Mouse (Mus musculus): ENCODE measurements around the gene Cd8b1.
A peak's percentile ranks its signal among the peaks of the same experiment; 100 is the strongest.
"Not testable (repeated sequence)": the region's sequence is repeated elsewhere in the genome, so short reads cannot be mapped to it uniquely, and the experiment has no call there.

Gene Cd8b1

GRCm38 (mm10) chr6:71322491-71322921 lies at the start of gene Cd8b1:
Gene Cd8b1 (plus strand): TSS chr6:71322788.
- DNase-seq (ENCODE audit: low read depth, low spot score) = no peak
- no peaks in the 10 kb centered on the region for H3K27me3 ChIP-seq (ENCODE audit: control insufficient read depth, insufficient read depth, low read length, poor library complexity, severe bottlenecking)

DNA sequence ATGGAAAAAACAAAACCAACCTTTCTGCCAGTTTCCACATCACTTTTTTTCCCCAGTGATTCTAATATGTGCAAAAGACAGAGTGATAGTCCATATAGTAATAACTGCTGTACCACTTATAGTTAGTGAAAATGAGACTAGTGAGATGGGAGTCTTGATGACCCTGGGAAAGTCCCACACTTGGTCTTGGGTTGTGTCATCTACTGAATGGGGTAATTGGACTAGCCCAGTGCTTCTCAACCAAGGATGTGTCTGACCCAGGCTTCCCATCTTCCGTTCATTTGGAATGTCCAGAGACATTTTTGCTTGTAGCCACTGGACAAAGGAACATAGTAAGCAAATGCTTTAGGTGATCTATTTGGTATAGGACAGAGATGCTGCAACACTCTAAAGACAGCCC lies 48.9 kb upstream of the Cd8b1 start:
- H3K27me3 ChIP-seq (ENCODE audit: control insufficient read depth, insufficient read depth, low read length, poor library complexity, severe bottlenecking) = no peaks in the 10 kb centered on the region
- DNase-seq (ENCODE audit: low read depth, low spot score) = peak; percentile 8
- H3K36me3 ChIP-seq (ENCODE audit: control insufficient read depth, insufficient read depth, low read length, poor library complexity, severe bottlenecking) = no peaks in the 10 kb centered on the region

More at GRCm38 (mm10) chr6:71322491-71322921, at the start of gene Cd8b1:
- no peaks in the 10 kb centered on the region for H3K36me3 ChIP-seq (ENCODE audit: control insufficient read depth, insufficient read depth, low read length, poor library complexity, severe bottlenecking)

DNA sequence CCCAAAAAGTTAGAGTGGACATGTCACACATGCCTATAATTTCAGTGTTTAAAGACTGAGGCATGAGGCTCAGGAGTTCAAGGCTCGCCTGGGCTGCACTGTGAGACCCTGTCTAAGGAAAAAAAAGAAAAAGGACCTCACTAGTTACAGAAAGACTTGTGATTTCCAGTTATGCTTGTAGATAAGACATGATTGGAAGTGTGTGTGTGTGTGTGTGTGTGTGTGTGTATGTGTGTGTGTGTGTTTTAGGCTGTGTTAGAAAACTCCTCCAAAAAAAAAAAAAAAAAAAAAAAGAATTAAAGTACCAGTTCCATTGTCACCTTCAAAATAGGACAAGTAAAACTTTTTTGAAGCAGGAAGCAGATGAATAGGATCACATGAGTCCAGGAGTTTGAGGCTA lies 48.0 kb upstream of the Cd8b1 start:
- DNase-seq (ENCODE audit: low read depth, low spot score) = no peak
- no peaks in the 10 kb centered on the region for H3K27me3 ChIP-seq (ENCODE audit: control insufficient read depth, insufficient read depth, low read length, poor library complexity, severe bottlenecking)
- no peaks in the 10 kb centered on the region for H3K36me3 ChIP-seq (ENCODE audit: control insufficient read depth, insufficient read depth, low read length, poor library complexity, severe bottlenecking)

- H3K27me3 ChIP-seq (ENCODE audit: control insufficient read depth, insufficient read depth, low read length, poor library complexity, severe bottlenecking) = no peaks in the 10 kb centered on the region
- H3K36me3 ChIP-seq (ENCODE audit: control insufficient read depth, insufficient read depth, low read length, poor library complexity, severe bottlenecking) = 0 out of 2 replicates have a peak, but pooled peaks cover 2% of the 10 kb centered on the region
- peak; percentile 49 for DNase-seq (ENCODE audit: low read depth, low spot score)
Observed at GRCm38 (mm10) chr6:71279418-71279817, 43.2 kb upstream of the Cd8b1 start.

DNA sequence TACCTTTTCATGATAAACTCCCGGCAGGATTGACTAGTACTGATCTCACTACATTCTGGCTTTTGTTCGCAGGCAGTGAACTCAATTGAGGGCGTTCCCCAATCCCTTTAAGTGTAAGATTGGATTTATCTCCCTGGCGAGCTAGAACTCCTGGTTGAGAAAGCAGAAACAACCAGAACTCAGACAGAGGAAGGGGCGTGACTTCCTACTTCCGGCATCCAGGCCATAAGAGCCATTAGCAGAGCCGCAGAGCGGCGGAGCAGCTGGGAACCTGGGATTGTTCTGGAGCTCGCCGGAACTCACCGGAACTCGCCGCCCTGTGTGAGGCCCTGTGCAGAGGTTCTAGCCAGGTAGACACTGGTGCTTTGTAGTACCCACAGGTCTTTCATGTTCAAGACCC lies 29.1 kb upstream of the Cd8b1 start:
- DNase-seq (ENCODE audit: low read depth, low spot score) = no peak
- no peaks in the 10 kb centered on the region for H3K27me3 ChIP-seq (ENCODE audit: control insufficient read depth, insufficient read depth, low read length, poor library complexity, severe bottlenecking)

DNA sequence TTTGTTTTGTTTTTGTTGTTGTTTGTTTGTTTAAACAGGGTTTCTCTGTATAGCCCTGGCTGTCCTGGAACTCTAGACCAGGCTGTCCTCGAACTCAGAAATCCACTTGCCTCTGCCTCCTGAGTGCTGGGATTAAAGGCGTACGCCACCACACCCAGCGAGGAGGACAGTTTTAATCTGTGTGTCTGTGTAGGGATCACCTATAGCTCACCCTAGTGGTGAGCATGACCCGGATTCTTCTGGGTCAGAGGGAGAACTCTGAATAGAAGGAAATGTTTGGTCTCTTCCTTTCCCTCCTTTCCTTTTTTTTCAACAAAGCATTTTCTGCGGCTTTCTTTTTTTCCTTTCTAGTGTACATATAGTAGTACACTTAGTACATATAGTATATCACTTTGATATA lies 27.3 kb upstream of the Cd8b1 start:
- H3K36me3 ChIP-seq (ENCODE audit: control insufficient read depth, insufficient read depth, low read length, poor library complexity, severe bottlenecking) = no peaks in the 10 kb centered on the region
- no peak for DNase-seq (ENCODE audit: low read depth, low spot score)

More for the DNA sequence above, 29.1 kb upstream of the Cd8b1 start:
- H3K36me3 ChIP-seq (ENCODE audit: control insufficient read depth, insufficient read depth, low read length, poor library complexity, severe bottlenecking) = no peaks in the 10 kb centered on the region

DNA sequence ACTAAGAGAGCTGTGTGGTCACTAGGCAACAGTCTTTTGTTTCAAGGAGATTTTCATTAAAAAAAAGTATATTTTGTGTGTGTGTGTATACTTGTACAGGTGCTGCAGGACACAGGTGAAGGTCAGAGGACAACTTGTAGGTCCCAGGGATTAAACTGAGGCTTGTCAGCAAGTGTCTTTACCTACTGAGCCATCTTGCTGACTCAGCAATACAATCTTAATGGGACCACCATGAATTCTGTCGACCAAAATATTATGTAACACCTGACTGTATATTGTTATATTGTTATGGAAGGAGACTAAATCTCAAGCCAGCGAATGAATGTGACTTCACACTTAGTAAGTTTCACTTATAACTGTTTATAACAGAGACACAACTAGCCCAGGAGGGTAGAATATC lies 24.5 kb upstream of the Cd8b1 start:
- no peak for DNase-seq (ENCODE audit: low read depth, low spot score)
- Histone ChIP-seq H3K27me3 (ENCODE audit: control insufficient read depth, insufficient read depth, low read length, poor library complexity, severe bottlenecking) (no peaks in the 10 kb centered on the region), H3K36me3 (ENCODE audit: control insufficient read depth, insufficient read depth, low read length, poor library complexity, severe bottlenecking) (no peaks in the 10 kb centered on the region)

More for the DNA sequence above, 27.3 kb upstream of the Cd8b1 start:
- H3K27me3 ChIP-seq (ENCODE audit: control insufficient read depth, insufficient read depth, low read length, poor library complexity, severe bottlenecking) = no peaks in the 10 kb centered on the region

GRCm38 (mm10) chr6:71298751-71299150 lies 23.8 kb upstream of the Cd8b1 start:
- peak; percentile 52 for DNase-seq (ENCODE audit: low read depth, low spot score)
- Histone ChIP-seq H3K36me3 (ENCODE audit: control insufficient read depth, insufficient read depth, low read length, poor library complexity, severe bottlenecking) (no peaks in the 10 kb centered on the region), H3K27me3 (ENCODE audit: control insufficient read depth, insufficient read depth, low read length, poor library complexity, severe bottlenecking) (no peaks in the 10 kb centered on the region)

DNA sequence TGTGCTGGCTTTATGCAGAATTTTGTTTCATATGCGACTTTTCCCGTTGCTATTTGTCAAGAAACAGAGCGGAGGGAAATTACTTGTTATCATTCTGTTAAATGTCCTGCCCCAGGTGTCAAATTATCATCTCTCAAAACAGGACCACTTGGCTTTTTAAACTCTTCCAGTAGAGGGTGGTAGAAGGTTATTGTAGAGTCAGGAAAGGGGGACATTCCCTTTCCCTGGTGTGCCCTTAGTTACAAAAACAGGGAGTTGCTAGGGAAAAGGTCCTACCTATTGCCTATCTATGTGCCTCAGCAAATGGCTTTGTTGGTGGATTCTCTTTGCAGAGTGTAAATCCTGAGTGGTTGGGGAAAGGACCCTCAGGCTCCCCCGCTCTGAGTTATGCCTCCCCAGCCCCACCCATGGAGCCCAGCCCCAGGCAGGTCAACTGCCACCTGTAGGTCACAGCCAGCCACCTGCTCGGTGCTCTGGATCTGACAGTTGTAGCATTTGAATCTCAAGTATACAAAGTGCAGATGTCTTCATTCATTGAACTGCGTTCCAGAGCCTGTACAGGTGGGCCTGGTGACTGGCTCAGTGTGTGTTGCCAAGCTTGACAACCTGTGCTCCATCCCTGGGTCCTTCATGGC lies 20.4 kb upstream of the Cd8b1 start:
- H3K36me3 ChIP-seq (ENCODE audit: control insufficient read depth, insufficient read depth, low read length, poor library complexity, severe bottlenecking) = no peaks in the 10 kb centered on the region
- H3K27me3 ChIP-seq (ENCODE audit: control insufficient read depth, insufficient read depth, low read length, poor library complexity, severe bottlenecking) = no peaks in the 10 kb centered on the region; the same call in 1 of the 2 replicates
- no peak for DNase-seq (ENCODE audit: low read depth, low spot score)

- DNase-seq (ENCODE audit: low read depth, low spot score) = no peak
- H3K27me3 ChIP-seq (ENCODE audit: control insufficient read depth, insufficient read depth, low read length, poor library complexity, severe bottlenecking) = no peaks in the 10 kb centered on the region; the same call in 1 of the 2 replicates
- no peaks in the 10 kb centered on the region for H3K36me3 ChIP-seq (ENCODE audit: control insufficient read depth, insufficient read depth, low read length, poor library complexity, severe bottlenecking)
Observed at GRCm38 (mm10) chr6:71307486-71307885, 15.1 kb upstream of the Cd8b1 start.

DNA sequence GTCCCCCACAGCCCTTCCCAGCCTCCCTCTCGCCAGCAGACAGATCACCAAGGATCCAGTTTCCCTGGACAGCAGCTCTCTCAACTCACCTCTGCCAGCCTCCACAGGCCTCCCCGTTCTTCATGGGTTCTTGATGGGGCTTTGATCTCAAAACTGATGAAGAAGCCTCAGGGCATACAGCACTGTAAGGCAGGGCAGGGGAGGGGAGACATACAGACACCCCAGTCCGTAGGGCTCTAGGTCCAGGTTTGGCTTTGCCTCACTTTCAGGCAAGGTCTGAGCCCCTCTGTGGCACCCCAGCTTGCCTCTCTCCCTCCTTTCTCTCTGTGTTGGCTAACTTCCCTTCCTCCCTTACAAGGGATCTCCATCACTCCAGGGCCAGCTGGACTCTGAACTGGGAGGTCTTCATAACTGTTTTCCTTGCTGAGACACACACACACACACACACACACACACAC lies 733 bp upstream of the Cd8b1 start, which contains the start of gene Smyd1:
Gene Smyd1, minus strand, starts transcription at position 408 of the 458 bp plus-strand sequence.
- Histone ChIP-seq H3K27me3 (ENCODE audit: control insufficient read depth, insufficient read depth, low read length, poor library complexity, severe bottlenecking) (no peaks in the 10 kb centered on the region), H3K36me3 (ENCODE audit: control insufficient read depth, insufficient read depth, low read length, poor library complexity, severe bottlenecking) (no peaks in the 10 kb centered on the region)
- DNase-seq (ENCODE audit: low read depth, low spot score) = no peak

DNA sequence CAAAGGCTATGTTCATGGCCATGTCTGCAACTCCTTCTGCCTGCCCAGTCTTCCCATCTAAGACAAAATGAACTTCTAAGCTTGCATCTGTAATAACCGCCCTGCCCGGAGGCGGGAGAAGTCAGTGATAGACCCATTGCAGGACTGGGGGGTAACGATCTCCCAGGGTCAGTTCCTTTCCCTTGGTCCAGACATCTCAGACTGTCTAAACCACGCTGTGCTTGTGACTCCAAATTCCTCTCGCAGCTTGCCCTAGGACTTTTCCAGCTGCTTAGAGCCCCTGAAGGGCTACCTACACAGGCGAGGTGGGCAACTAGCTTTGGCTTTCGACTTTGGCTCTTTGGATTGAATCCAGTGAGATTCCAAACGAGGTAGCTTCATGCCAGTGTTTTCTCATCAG lies 2.2 kb downstream of the Cd8b1 start:
- Histone ChIP-seq H3K27me3 (ENCODE audit: control insufficient read depth, insufficient read depth, low read length, poor library complexity, severe bottlenecking) (no peaks in the 10 kb centered on the region), H3K36me3 (ENCODE audit: control insufficient read depth, insufficient read depth, low read length, poor library complexity, severe bottlenecking) (no peaks in the 10 kb centered on the region)
- no peak for DNase-seq (ENCODE audit: low read depth, low spot score)

DNA sequence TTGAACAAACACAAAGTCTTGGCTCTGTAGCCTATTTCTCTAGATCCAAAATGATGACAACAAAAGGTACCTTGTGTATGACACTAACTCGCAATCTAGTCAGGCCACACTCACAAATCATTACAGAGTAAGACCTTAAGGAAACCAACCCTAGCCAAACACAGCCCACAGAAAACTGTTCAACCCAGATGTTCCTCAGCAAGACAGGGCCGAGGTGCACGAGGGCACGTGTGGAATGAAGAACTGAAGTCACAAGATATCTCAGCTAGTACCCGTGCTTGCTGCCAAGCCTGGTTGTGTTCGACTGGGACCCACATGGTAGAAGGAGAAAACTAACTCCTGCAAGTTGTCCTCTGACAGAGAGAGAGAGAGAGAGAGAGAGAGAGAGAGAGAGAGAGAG lies 7.3 kb downstream of the Cd8b1 start:
- H3K27me3 ChIP-seq (ENCODE audit: control insufficient read depth, insufficient read depth, low read length, poor library complexity, severe bottlenecking) = no peaks in the 10 kb centered on the region
- no peak for DNase-seq (ENCODE audit: low read depth, low spot score)
- no peaks in the 10 kb centered on the region for H3K36me3 ChIP-seq (ENCODE audit: control insufficient read depth, insufficient read depth, low read length, poor library complexity, severe bottlenecking)

GRCm38 (mm10) chr6:71330486-71330885 lies 7.9 kb downstream of the Cd8b1 start:
- DNase-seq (ENCODE audit: low read depth, low spot score) = no peak
- Histone ChIP-seq H3K27me3 (ENCODE audit: control insufficient read depth, insufficient read depth, low read length, poor library complexity, severe bottlenecking) (no peaks in the 10 kb centered on the region), H3K36me3 (ENCODE audit: control insufficient read depth, insufficient read depth, low read length, poor library complexity, severe bottlenecking) (no peaks in the 10 kb centered on the region)

GRCm38 (mm10) chr6:71331491-71331890 lies 8.9 kb downstream of the Cd8b1 start:
- H3K36me3 ChIP-seq (ENCODE audit: control insufficient read depth, insufficient read depth, low read length, poor library complexity, severe bottlenecking); DNase-seq (ENCODE audit: low read depth, low spot score); H3K27me3 ChIP-seq (ENCODE audit: control insufficient read depth, insufficient read depth, low read length, poor library complexity, severe bottlenecking): not testable (repeated sequence)

All from splenic B cell, adult 2 months (primary cell).